8 mouse cellular contexts compared by ENCODE assay signal in genomic region chr5:128599365-128600071, GRCm38 (mm10). TPM values are rescaled to one million over a fixed set of nuclear protein-coding genes. Genes with fewer than 3 reads are reported as not detected.
DNase-seq lines count a peak whose midpoint lies in the region; ATAC-seq and TF ChIP-seq lines count a peak whose summit lies in the region.

No protein-coding gene starts in this region.

- peak overlapping the region; percentile 100 for H3K4me2 ChIP-seq in heart, embryonic 12.5 days
- peak overlapping the region; percentile 97 for H3K4me2 ChIP-seq in forebrain, embryonic 16.5 days (ENCODE audit: low read length)
- peak overlapping the region; percentile 69 for H3K4me2 ChIP-seq in midbrain, embryonic 11.5 days

- under 1% methylated on average over 28 of the region's 28 CpGs for WGBS in heart, embryonic 12.5 days
- under 1% methylated on average over 28 of the region's 28 CpGs for WGBS in forebrain, embryonic 16.5 days
- WGBS in midbrain, embryonic 11.5 days: under 1% methylated on average over 28 of the region's 28 CpGs

- intact Hi-C loops in heart, postnatal 10 days (cut with DNase I): no loop called here

- no peak overlapping the region for H3K27ac ChIP-seq in heart, embryonic 12.5 days (ENCODE audit: poor library complexity, severe bottlenecking)
- no peak overlapping the region for H3K27ac ChIP-seq in ES-E14 (ENCODE audit: insufficient read depth, low read depth, low read length, poor library complexity, severe bottlenecking)
- no peak overlapping the region for H3K27ac ChIP-seq in forebrain, embryonic 16.5 days (ENCODE audit: low read length)
- peak overlapping the region; percentile 98 for H3K27ac ChIP-seq in midbrain, embryonic 11.5 days (ENCODE audit: low read depth, low read length)

- in situ Hi-C loops in ES-E14 (cut with MboI; ENCODE audit: low sequenced_read_pairs in 2 of 2, unreplicated experiment in 2 of 2): no loop called here

- H3K4me1 ChIP-seq in heart, embryonic 12.5 days (replicated peaks): peaks cover 37% of the 10 kb centered on the region
- peaks cover 13 to 16% of the 10 kb centered on the region in 2 experiments for H3K4me1 ChIP-seq in ES-E14 (ENCODE audit: control insufficient read depth in 2 of 2, insufficient read depth in 2 of 2, low read length in 2 of 2, poor library complexity in 1 of 2)
- peaks cover 42% of the 10 kb centered on the region for H3K4me1 ChIP-seq in forebrain, embryonic 16.5 days (replicated peaks; ENCODE audit: control insufficient read depth, insufficient read depth, low read length)
- H3K4me1 ChIP-seq in midbrain, embryonic 11.5 days (ENCODE audit: control insufficient read depth, insufficient read depth, low read length): peaks cover 42% of the 10 kb centered on the region

- H3K9me3 ChIP-seq in heart, embryonic 12.5 days (replicated peaks): no peaks in the 10 kb centered on the region
- no peaks in the 10 kb centered on the region for H3K9me3 ChIP-seq in ES-E14 (ENCODE audit: control insufficient read depth, insufficient read depth, low read depth, low read length)
- H3K9me3 ChIP-seq in forebrain, embryonic 16.5 days (ENCODE audit: control insufficient read depth, low read length): no peaks in the 10 kb centered on the region
- H3K9me3 ChIP-seq in midbrain, embryonic 11.5 days (ENCODE audit: control insufficient read depth, low read length): no peaks in the 10 kb centered on the region

- DNase-seq in heart, postnatal 10 days: no peak
- no peak for DNase-seq in ES-E14 (ENCODE audit: low read depth, low spot score)
- peak; percentile 95 for DNase-seq in midbrain, embryonic 11.5 days (ENCODE audit: low spot score, missing footprints)
- DNase-seq in adipocyte (ENCODE audit: low spot score): no peak
- DNase-seq in spleen, adult 18-20 months: no peak
- DNase-seq in ovary, adult 18-20 months (ENCODE audit: low spot score): no peak

- no peak overlapping the region for H3K9ac ChIP-seq in heart, embryonic 12.5 days
- peak overlapping the region; percentile 18; the same call in 1 of the 2 replicates for H3K9ac ChIP-seq in ES-E14 (ENCODE audit: insufficient read depth, low read depth, low read length, poor library complexity, severe bottlenecking)
- H3K9ac ChIP-seq in forebrain, embryonic 16.5 days (replicated peaks; ENCODE audit: low read depth, low read length): no peak overlapping the region
- peak overlapping the region; percentile 95 for H3K9ac ChIP-seq in midbrain, embryonic 11.5 days (ENCODE audit: low read length)

- no peaks in the 10 kb centered on the region for H3K36me3 ChIP-seq in heart, embryonic 12.5 days
- H3K36me3 ChIP-seq in ES-E14 (ENCODE audit: control insufficient read depth, insufficient read depth, low read length, poor library complexity, severe bottlenecking): peaks cover 4% of the 10 kb centered on the region; the same call in 1 of the 2 replicates
- no peaks in the 10 kb centered on the region for H3K36me3 ChIP-seq in forebrain, embryonic 16.5 days (ENCODE audit: control insufficient read depth, insufficient read depth)
- H3K36me3 ChIP-seq in midbrain, embryonic 11.5 days (ENCODE audit: control insufficient read depth, insufficient read depth, low read length): no peaks in the 10 kb centered on the region

- ATAC-seq in heart, embryonic 12.5 days (ENCODE audit: insufficient number of reproducible peaks, low FRiP score): no peak
- peak; percentile 30; the same call in 1 of the 2 replicates for ATAC-seq in forebrain, embryonic 16.5 days
- peak; percentile 7; the same call in 1 of the 2 replicates for ATAC-seq in midbrain, embryonic 11.5 days (ENCODE audit: low FRiP score)

- peaks cover 81% of the 10 kb centered on the region for H3K27me3 ChIP-seq in heart, embryonic 12.5 days (replicated peaks)
- peaks cover 81% of the 10 kb centered on the region for H3K27me3 ChIP-seq in forebrain, embryonic 16.5 days (replicated peaks; ENCODE audit: control insufficient read depth, insufficient read depth, low read length)
- H3K27me3 ChIP-seq in midbrain, embryonic 11.5 days (ENCODE audit: control insufficient read depth, insufficient read depth, low read length): peaks cover 5% of the 10 kb centered on the region; the same call in 1 of the 2 replicates

- peak overlapping the region; percentile 83 for H3K4me3 ChIP-seq in heart, embryonic 12.5 days
- H3K4me3 ChIP-seq in ES-E14 (ENCODE audit: insufficient read depth in 1 of 2, low read depth in 1 of 2, low read length in 2 of 2, poor library complexity in 1 of 2, severe bottlenecking in 1 of 2): peak overlapping the region; percentile 80 to 89
- H3K4me3 ChIP-seq in forebrain, embryonic 16.5 days (replicated peaks; ENCODE audit: low read length): peak overlapping the region; percentile 54
- H3K4me3 ChIP-seq in midbrain, embryonic 11.5 days (ENCODE audit: low read depth, low read length): peak overlapping the region; percentile 86

TF ChIP-seq in ES-E14, 5 proteins besides CTCF, POLR2A, EP300 and RAD21:
- TF ChIP-seq HCFC1 (IDR thresholded peaks at IDR 0.05; ENCODE audit: borderline replicate concordance, insufficient read depth, low read length): no peak
- no peak for TF ChIP-seq MAFK (IDR thresholded peaks at IDR 0.05; ENCODE audit: insufficient read depth, low read depth, low read length)
- TF ChIP-seq ZC3H11A (IDR thresholded peaks at IDR 0.05; ENCODE audit: borderline replicate concordance, low read depth, low read length): no peak
- no peak for TF ChIP-seq CHD2 (IDR thresholded peaks at IDR 0.05; ENCODE audit: low read depth, low read length)
- no peak for TF ChIP-seq ZNF384 (IDR thresholded peaks at IDR 0.05; ENCODE audit: low read depth, low read length)

RNA-seq across cellular contexts. Expression of gene Fzd10, which starts 1.1 kb away (rescaled TPM):
- 0.42 and 0.50 TPM in 2 replicates for polyA plus RNA-seq in heart, embryonic 12.5 days (2016; fragmentation: Nextera tagmentation; extraction: Ambion mirVana)
- under 1 TPM; 0.17 to 0.25 TPM for total RNA-seq in heart, postnatal 10 days (2021)
- 30.6 and 35.7 TPM in 2 replicates for total RNA-seq in ES-E14 (2012; rRNA removed)
- polyA plus RNA-seq in forebrain, embryonic 16.5 days (2015; fragmentation: Nextera tagmentation; extraction: Ambion mirVana): 0.38 and 0.52 TPM in 2 replicates
- 22.4 and 25.6 TPM in 2 replicates for polyA plus RNA-seq in midbrain, embryonic 11.5 days (2014; fragmentation: Nextera tagmentation; extraction: Ambion mirVana)

Comparison
In these comparisons a context has a peak if more than half of its experiments do, and no peak if none do; other contexts are left out.
1. H3K9ac ChIP-seq: peak in ES-E14 (single experiment) and midbrain, embryonic 11.5 days (single experiment); none in heart, embryonic 12.5 days (single experiment) and forebrain, embryonic 16.5 days (single experiment).
2. RNA of gene Fzd10, which starts 1.1 kb away (polyA plus RNA-seq): 22.4 to 25.6 TPM in midbrain, embryonic 11.5 days; 0.42 to 0.50 TPM in heart, embryonic 12.5 days and 0.38 to 0.52 TPM in forebrain, embryonic 16.5 days; every median in the first group is over 10 times any median in the second.
3. Peak in every context shown above with its lines, with median percentiles within 50 percentile points of each other: H3K4me2 ChIP-seq and H3K4me3 ChIP-seq.